Mouse (Mus musculus) ES-Bruce4 (cell line): Measurements from ENCODE around the gene Slc19a1. TPM values are rescaled to one million over a fixed set of nuclear protein-coding genes. Genes with fewer than 3 reads are reported as not detected.

Source experiments
- H3K27ac ChIP-seq: 2 replicates; pipeline ENCODE4 v1.5.1; 2012; ENCODE audit warnings: low read length, inconsistent platforms; ENCODE audit not compliant: insufficient read depth
- H3K27me3 ChIP-seq: 2 replicates; pipeline ENCODE4 v1.6.1; 2012; ENCODE audit warnings: mild to moderate bottlenecking, low read length, inconsistent platforms; ENCODE audit not compliant: control insufficient read depth, poor library complexity, insufficient read depth, severe bottlenecking
- H3K36me3 ChIP-seq: 2 replicates; pipeline ENCODE4 v1.6.1; 2012; ENCODE audit warnings: inconsistent platforms, mild to moderate bottlenecking, low read length, moderate library complexity; ENCODE audit not compliant: control insufficient read depth, poor library complexity, insufficient read depth, severe bottlenecking
- H3K4me1 ChIP-seq: one replicate; pipeline ENCODE4 v1.8.1; 2011; ENCODE audit warnings: low read length; ENCODE audit not compliant: control insufficient read depth, insufficient read depth
- H3K4me3 ChIP-seq: 2 replicates; pipeline ENCODE4 v1.5.1; 2011; ENCODE audit warnings: low read depth, mild to moderate bottlenecking, low read length
- H3K9ac ChIP-seq: 2 replicates; pipeline ENCODE4 v1.6.1; 2012; ENCODE audit warnings: low read depth, mild to moderate bottlenecking, inconsistent platforms; ENCODE audit not compliant: poor library complexity, severe bottlenecking
- H3K9me3 ChIP-seq: replicated peaks from 2 replicates; pipeline ENCODE4 v1.6.1; 2012; ENCODE audit warnings: mild to moderate bottlenecking, low read length, inconsistent platforms; ENCODE audit not compliant: control insufficient read depth, poor library complexity, insufficient read depth, severe bottlenecking
- CTCF ChIP-seq: IDR thresholded peaks from one replicate; pipeline ENCODE4 v1.8.1; 2011; ENCODE audit warnings: low read depth, low read length
- EP300 ChIP-seq: IDR thresholded peaks from 2 replicates; pipeline ENCODE4 v1.6.1; 2011; ENCODE audit warnings: low read depth, low read length; ENCODE audit not compliant: insufficient read depth
- POLR2A ChIP-seq: IDR thresholded peaks from one replicate; pipeline ENCODE4 v1.8.1; 2011; ENCODE audit warnings: low read length; ENCODE audit not compliant: insufficient read depth
- polyA plus RNA-seq: library from polyadenylated mRNA; stranded (reverse); fragments of >200 nt; gene quantifications from 2 replicates; pipeline ENCODE4 v1.2.4, GENCODE M21; 2011; ENCODE audit warnings: low read depth; ENCODE audit not compliant: missing spikeins, insufficient read depth, insufficient read length

Gene Slc19a1
- polyA plus RNA-seq, 1 experiment = 15.8 TPM

DNA sequence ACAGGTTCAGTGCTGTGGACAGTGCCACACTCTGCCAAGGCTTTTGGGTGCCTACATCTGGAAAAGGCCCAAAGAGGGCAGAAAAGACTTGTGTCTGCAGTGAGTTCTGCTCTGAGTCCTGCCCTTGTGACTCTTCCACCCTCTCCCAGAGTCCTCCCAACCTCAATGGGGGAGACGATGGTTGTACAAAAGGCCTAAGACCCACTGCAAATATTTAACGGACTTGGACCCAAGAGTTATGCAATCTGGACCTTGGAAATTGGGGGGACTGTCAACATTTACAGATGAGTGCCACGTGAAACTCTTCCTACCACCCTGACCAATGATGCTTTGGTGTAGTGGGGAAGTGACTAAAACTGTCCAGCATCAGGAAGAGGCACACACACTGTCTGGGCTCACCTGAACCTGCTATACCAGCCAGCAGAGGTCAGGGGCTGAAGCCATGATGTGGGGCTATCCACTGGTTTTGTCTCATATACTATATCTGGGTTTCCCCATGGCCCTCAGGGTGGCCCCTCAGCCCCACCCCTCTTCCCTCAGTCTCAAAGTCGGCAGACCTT, 59.6 kb downstream of the Slc19a1 start:
- Histone ChIP-seq H3K9ac (no peak overlapping the region), H3K27me3 (no peaks in the 10 kb centered on the region), H3K4me3 (no peak overlapping the region), H3K4me1 (peaks cover 1% of the 10 kb centered on the region), H3K27ac (no peak overlapping the region), H3K36me3 (peaks cover 17% of the 10 kb centered on the region), H3K9me3 (no peaks in the 10 kb centered on the region; the same call in 1 of the 2 replicates)
- TF ChIP-seq CTCF (no peak), EP300 (no peak), POLR2A (no peak)

DNA sequence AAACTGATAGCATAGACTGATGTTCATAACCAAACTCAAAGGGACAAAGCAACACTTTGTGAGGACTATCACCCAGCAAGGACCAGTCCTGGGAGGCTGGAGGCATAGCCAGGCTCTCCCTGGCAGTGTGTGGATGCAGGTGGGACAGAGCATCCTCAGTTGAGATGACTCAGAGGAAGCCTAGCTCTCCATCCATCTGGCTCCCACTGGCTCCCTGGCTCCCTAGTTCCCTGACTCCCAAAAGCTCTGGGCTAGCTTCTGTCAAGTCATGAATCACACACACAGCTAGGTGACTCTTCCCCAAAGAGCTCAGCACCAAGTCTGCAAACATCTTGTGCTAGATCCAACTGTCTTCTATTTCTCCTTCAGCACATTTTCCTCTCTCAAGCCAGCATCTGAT, 61.8 kb downstream of the Slc19a1 start:
- TF ChIP-seq POLR2A = no peak
- no peak for TF ChIP-seq EP300
- no peak for TF ChIP-seq CTCF
- Histone ChIP-seq H3K36me3 (peaks cover 8% of the 10 kb centered on the region; the same call in 1 of the 2 replicates), H3K4me1 (peaks cover 1% of the 10 kb centered on the region), H3K4me3 (no peak overlapping the region), H3K9ac (no peak overlapping the region), H3K9me3 (no peaks in the 10 kb centered on the region; the same call in 1 of the 2 replicates), H3K27ac (no peak overlapping the region), H3K27me3 (no peaks in the 10 kb centered on the region)

DNA sequence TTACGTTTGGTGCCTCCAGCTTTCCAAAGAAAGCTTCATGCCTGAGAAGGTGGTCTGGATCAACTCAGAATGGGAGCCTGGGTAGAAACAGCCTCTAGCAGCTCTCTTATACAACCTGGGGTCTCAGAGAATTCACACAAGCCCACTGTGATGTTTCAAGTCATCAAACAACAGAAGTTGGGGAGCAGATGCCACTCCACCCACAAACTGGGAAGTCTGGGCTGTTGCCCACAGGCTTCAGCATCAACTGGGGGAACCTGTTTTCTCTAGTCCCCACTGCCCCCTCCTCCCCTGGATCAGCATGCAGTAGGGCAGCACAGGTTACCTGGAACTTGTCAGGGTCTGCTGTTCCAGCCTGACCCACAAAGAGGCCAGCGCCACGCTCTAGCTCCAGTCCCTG, 63.6 kb downstream of the Slc19a1 start:
- no peak for TF ChIP-seq POLR2A
- TF ChIP-seq CTCF = no peak
- TF ChIP-seq EP300 = no peak
- peaks cover 8% of the 10 kb centered on the region; the same call in 1 of the 2 replicates for H3K36me3 ChIP-seq
- no peak overlapping the region for H3K4me3 ChIP-seq
- H3K9ac ChIP-seq = no peak overlapping the region
- H3K27me3 ChIP-seq = no peaks in the 10 kb centered on the region
- no peaks in the 10 kb centered on the region; the same call in 1 of the 2 replicates for H3K9me3 ChIP-seq
- H3K4me1 ChIP-seq = no peaks in the 10 kb centered on the region
- H3K27ac ChIP-seq = no peak overlapping the region

DNA sequence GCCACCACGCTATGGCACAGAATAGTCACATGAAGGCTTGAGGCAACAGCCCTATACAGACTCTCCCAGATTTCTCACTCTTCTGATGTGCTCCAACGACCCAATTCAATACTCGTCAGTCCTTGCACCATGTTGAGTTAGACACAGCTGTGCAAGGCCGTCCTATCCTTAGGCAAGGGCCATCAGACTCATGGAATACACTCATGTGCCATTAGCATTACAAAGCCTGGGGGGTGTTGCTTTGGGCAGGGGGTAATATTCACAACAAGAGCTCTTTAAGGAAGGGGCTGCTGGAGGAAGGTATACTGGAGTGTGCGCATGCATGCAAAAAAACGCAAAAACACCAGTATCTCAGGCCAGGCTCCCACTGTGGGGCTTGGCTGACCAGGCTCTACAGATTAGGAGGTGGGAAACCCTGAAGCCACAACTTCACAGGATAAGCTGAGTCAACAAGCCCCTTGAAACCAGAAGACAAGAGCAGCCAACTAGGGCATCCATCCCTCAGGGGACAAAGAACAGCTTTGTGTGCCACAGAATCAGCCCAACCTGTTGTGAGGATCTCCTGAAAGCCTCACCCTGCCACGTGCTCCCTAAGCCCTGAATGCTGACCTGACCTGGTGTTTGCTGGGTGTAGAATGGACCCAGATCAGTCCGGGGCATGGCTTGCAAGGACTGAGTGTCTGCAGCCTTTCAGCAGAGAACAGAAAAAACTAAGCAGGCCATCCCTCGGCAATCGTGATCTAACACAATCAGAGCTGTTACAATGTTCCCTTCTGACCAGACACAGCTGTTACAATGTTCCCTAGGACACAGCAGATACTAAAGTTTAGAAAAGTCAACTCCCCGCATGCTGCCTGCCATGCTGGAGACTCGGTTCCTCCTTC, 65.2 kb downstream of the Slc19a1 start:
- Histone ChIP-seq H3K27ac (no peak overlapping the region), H3K4me3 (no peak overlapping the region), H3K36me3 (peaks cover 5% of the 10 kb centered on the region; the same call in 1 of the 2 replicates), H3K9ac (no peak overlapping the region), H3K4me1 (no peaks in the 10 kb centered on the region), H3K9me3 (no peaks in the 10 kb centered on the region; the same call in 1 of the 2 replicates), H3K27me3 (no peaks in the 10 kb centered on the region)
- no peak for TF ChIP-seq EP300
- TF ChIP-seq POLR2A = no peak
- no peak for TF ChIP-seq CTCF

DNA sequence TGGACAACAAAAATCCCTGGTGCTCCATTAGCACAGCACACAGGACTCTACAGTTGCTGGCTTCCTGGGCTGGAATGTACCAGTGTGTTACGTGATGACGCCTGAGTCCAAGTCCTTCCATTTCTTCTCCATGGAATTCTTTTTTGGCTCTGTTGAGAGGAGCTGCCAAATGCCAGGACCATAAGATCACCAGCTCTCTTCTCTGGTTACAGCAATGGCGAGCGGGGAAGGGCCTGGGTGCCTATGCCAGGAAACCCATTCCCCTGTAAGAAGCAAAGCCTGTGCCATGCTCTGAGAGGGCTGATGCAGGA, 65.8 kb downstream of the Slc19a1 start:
- H3K27ac ChIP-seq = no peak overlapping the region
- no peak overlapping the region for H3K9ac ChIP-seq
- TF ChIP-seq POLR2A (no peak), CTCF (no peak), EP300 (no peak)
- H3K9me3 ChIP-seq = no peaks in the 10 kb centered on the region; the same call in 1 of the 2 replicates
- peaks cover 5% of the 10 kb centered on the region; the same call in 1 of the 2 replicates for H3K36me3 ChIP-seq
- H3K4me1 ChIP-seq = no peaks in the 10 kb centered on the region
- H3K4me3 ChIP-seq = no peak overlapping the region
- H3K27me3 ChIP-seq = no peaks in the 10 kb centered on the region

DNA sequence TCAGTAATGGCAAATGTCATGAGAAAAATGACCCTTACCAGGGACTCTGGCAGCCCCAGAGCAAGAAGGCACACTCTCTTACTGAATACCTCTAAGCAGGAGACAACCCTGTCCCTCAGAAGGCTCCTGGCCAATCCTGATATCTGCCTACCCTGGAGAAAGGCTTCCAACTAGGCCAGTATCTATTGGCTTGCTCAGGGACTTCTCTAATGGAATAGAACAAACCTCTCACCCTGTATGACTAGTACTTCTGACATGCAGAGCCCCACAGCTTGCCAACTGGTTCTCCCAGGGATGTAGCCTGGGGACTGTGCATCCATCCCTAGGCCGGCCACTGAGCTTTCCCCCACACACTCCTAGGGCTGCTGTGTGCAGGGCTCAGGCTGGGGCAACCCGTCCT, 66.6 kb downstream of the Slc19a1 start:
- H3K4me3 ChIP-seq = no peak overlapping the region
- TF ChIP-seq POLR2A = no peak
- TF ChIP-seq CTCF = no peak
- TF ChIP-seq EP300 = no peak
- no peak overlapping the region for H3K9ac ChIP-seq
- no peak overlapping the region for H3K27ac ChIP-seq
- no peaks in the 10 kb centered on the region for H3K4me1 ChIP-seq
- peaks cover 5% of the 10 kb centered on the region; the same call in 1 of the 2 replicates for H3K36me3 ChIP-seq
- H3K9me3 ChIP-seq = no peaks in the 10 kb centered on the region; the same call in 1 of the 2 replicates
- H3K27me3 ChIP-seq = no peaks in the 10 kb centered on the region
